Mouse (Mus musculus) hematopoietic stem cell, adult 5-6 weeks (primary cell): Measurements from ENCODE around the gene Hpf1. TPM values are rescaled to one million over a fixed set of nuclear protein-coding genes. Genes with fewer than 3 reads are reported as not detected.
A peak's percentile ranks its signal among the peaks of the same experiment; 100 is the strongest.

ENCODE experiments used
- ATAC-seq, 2 experiments: fragments of 125-278 bp in 1 of 2; replicated peaks in 1 of 2; 2 replicates each; pipeline ENCODE4 v1.8.0; 2016 to 2017; ENCODE audit warnings: inconsistent platforms in 2 of 2, mild to moderate bottlenecking in 2 of 2, moderate number of reproducible peaks in 2 of 2, low read depth in 1 of 2, moderate TSS enrichment in 1 of 2; ENCODE audit not compliant: low FRiP score in 2 of 2, poor library complexity in 2 of 2, severe bottlenecking in 2 of 2, insufficient read depth in 1 of 2, low TSS enrichment in 1 of 2
- total RNA-seq: library from RNA; stranded (forward); fragments of 172-1452, 232-1000 nt; gene quantifications from 2 replicates; pipeline ENCODE4 v1.2.3, GENCODE M21; 2017

Gene Hpf1
- total RNA-seq, 1 experiment from 2014 or later, result 118 TPM

- ATAC-seq, result no peak
Observed at GRCm38 (mm10) chr8:60886736-60887135, 3.5 kb upstream of the Hpf1 start.

- no peak for ATAC-seq
Observed at GRCm38 (mm10) chr8:60889131-60889842, 931 bp upstream of the Hpf1 start.

- no peak for ATAC-seq
Observed at GRCm38 (mm10) chr8:60890520-60890874, 279 bp downstream of the Hpf1 start.

GRCm38 (mm10) chr8:60891757-60892156, 1.5 kb downstream of the Hpf1 start:
- no peak for ATAC-seq

- ATAC-seq, result peak in 1 of 2 experiments; percentile 31; a peak in 1 of 4 replicates
Observed at GRCm38 (mm10) chr8:60895878-60896277, 5.7 kb downstream of the Hpf1 start.

GRCm38 (mm10) chr8:60900147-60900546, 9.9 kb downstream of the Hpf1 start:
- no peak for ATAC-seq

GRCm38 (mm10) chr8:60912081-60912480, 21.9 kb downstream of the Hpf1 start:
- ATAC-seq, result no peak

GRCm38 (mm10) chr8:60912554-60912953, 22.3 kb downstream of the Hpf1 start:
- ATAC-seq, result no peak

GRCm38 (mm10) chr8:60919069-60919468, 28.9 kb downstream of the Hpf1 start:
- ATAC-seq, result no peak

- peak; percentile 88 to 90 for ATAC-seq
Observed at GRCm38 (mm10) chr8:60920176-60920575, 30.0 kb downstream of the Hpf1 start.

GRCm38 (mm10) chr8:60933617-60934016, 43.4 kb downstream of the Hpf1 start:
- no peak for ATAC-seq

GRCm38 (mm10) chr8:60938717-60939424, 48.7 kb downstream of the Hpf1 start:
- ATAC-seq, result no peak; a peak in 1 of 4 replicates

- ATAC-seq, result no peak
Observed at GRCm38 (mm10) chr8:60942867-60943266, 52.6 kb downstream of the Hpf1 start.

GRCm38 (mm10) chr8:60947503-60947902, 57.3 kb downstream of the Hpf1 start:
- no peak for ATAC-seq

- ATAC-seq, result no peak
Observed at GRCm38 (mm10) chr8:60949859-60950258, 59.6 kb downstream of the Hpf1 start.

- no peak for ATAC-seq
Observed at GRCm38 (mm10) chr8:60951271-60951670, 61.1 kb downstream of the Hpf1 start.

GRCm38 (mm10) chr8:60951757-60952156, 61.5 kb downstream of the Hpf1 start:
- ATAC-seq, result no peak

GRCm38 (mm10) chr8:60952803-60953202, 62.6 kb downstream of the Hpf1 start:
- ATAC-seq, result no peak
